Mouse (Mus musculus): ENCODE results near the gene Apopt1. TPM values are rescaled to one million over a fixed set of nuclear protein-coding genes. Genes with fewer than 3 reads are reported as not detected.

Gene Apopt1
- polyA plus RNA-seq, 2 experiments: 13.4 to 20.0 TPM

- Histone ChIP-seq H3K4me3 (ENCODE audit: insufficient read depth in 1 of 2, low read depth in 2 of 2, low read length in 2 of 2) (no peak overlapping the region), H3K36me3 (replicated peaks; ENCODE audit: control insufficient read depth, insufficient read depth, low read depth) (no peaks in the 10 kb centered on the region), H3K27me3 (ENCODE audit: control insufficient read depth, insufficient read depth, low read length) (no peaks in the 10 kb centered on the region), H3K4me2 (ENCODE audit: low read depth) (no peak overlapping the region), H3K27ac (no peak overlapping the region), H3K9ac (replicated peaks) (no peak overlapping the region), H3K9me3 (ENCODE audit: control insufficient read depth, low read length) (no peaks in the 10 kb centered on the region), H3K4me1 (replicated peaks; ENCODE audit: control insufficient read depth in 2 of 2, insufficient read depth in 2 of 2, low read length in 1 of 2) (peaks cover 0 to 16% of the 10 kb centered on the region in 2 experiments)
- DNase-seq (ENCODE audit: low read depth in 3 of 3, low spot score in 3 of 3): no peak
- TF ChIP-seq CTCF (IDR thresholded peaks at IDR 0.05; ENCODE audit: low read depth): no peak
- TF ChIP-seq EP300 (IDR thresholded peaks at IDR 0.05; ENCODE audit: low read depth): no peak
- WGBS (ENCODE audit: insufficient replicate concordance): 91% methylated on average over 7 of the region's 7 CpGs
- no peak; the same call in 1 of the 2 replicates for ATAC-seq (ENCODE audit: insufficient read depth)
Observed at GRCm38 (mm10) chr12:111716505-111716904, 3.4 kb downstream of the Apopt1 start.

- Histone ChIP-seq H3K4me2 (ENCODE audit: low read depth) (no peak overlapping the region), H3K9me3 (ENCODE audit: control insufficient read depth, low read length) (no peaks in the 10 kb centered on the region), H3K4me1 (replicated peaks; ENCODE audit: control insufficient read depth in 2 of 2, insufficient read depth in 2 of 2, low read length in 1 of 2) (peaks cover 0 to 8% of the 10 kb centered on the region in 2 experiments; a peak in 3 of 4 replicates), H3K4me3 (ENCODE audit: insufficient read depth in 1 of 2, low read depth in 2 of 2, low read length in 2 of 2) (no peak overlapping the region), H3K27ac (no peak overlapping the region), H3K9ac (replicated peaks) (no peak overlapping the region), H3K36me3 (replicated peaks; ENCODE audit: control insufficient read depth, insufficient read depth, low read depth) (no peaks in the 10 kb centered on the region; the same call in 1 of the 2 replicates), H3K27me3 (ENCODE audit: control insufficient read depth, insufficient read depth, low read length) (no peaks in the 10 kb centered on the region)
- DNase-seq (ENCODE audit: low read depth in 3 of 3, low spot score in 3 of 3): no peak
- TF ChIP-seq EP300 (IDR thresholded peaks at IDR 0.05; ENCODE audit: low read depth) (no peak), CTCF (IDR thresholded peaks at IDR 0.05; ENCODE audit: low read depth) (no peak)
- 71% methylated on average over 8 of the region's 8 CpGs for WGBS (ENCODE audit: insufficient replicate concordance)
- no peak for ATAC-seq (ENCODE audit: insufficient read depth)
Observed at GRCm38 (mm10) chr12:111718656-111719055, 5.6 kb downstream of the Apopt1 start.

- WGBS (ENCODE audit: insufficient replicate concordance): 72% methylated on average over 4 of the region's 4 CpGs
- TF ChIP-seq CTCF (IDR thresholded peaks at IDR 0.05; ENCODE audit: low read depth) (no peak), EP300 (IDR thresholded peaks at IDR 0.05; ENCODE audit: low read depth) (no peak)
- no peaks in the 10 kb centered on the region for H3K9me3 ChIP-seq (ENCODE audit: control insufficient read depth, low read length)
Observed at GRCm38 (mm10) chr12:111720222-111720621, 7.2 kb downstream of the Apopt1 start.

GRCm38 (mm10) chr12:111722654-111723053 is 9.6 kb downstream of the Apopt1 start:
- Histone ChIP-seq H3K36me3 (replicated peaks; ENCODE audit: control insufficient read depth, insufficient read depth, low read depth) (no peaks in the 10 kb centered on the region; the same call in 1 of the 2 replicates), H3K9me3 (ENCODE audit: control insufficient read depth, low read length) (no peaks in the 10 kb centered on the region), H3K4me1 (replicated peaks; ENCODE audit: control insufficient read depth in 2 of 2, insufficient read depth in 2 of 2, low read length in 1 of 2) (no peaks in the 10 kb centered on the region), H3K4me3 (ENCODE audit: insufficient read depth in 1 of 2, low read depth in 2 of 2, low read length in 2 of 2) (no peak overlapping the region), H3K27me3 (ENCODE audit: control insufficient read depth, insufficient read depth, low read length) (no peaks in the 10 kb centered on the region), H3K9ac (replicated peaks) (no peak overlapping the region), H3K27ac (no peak overlapping the region), H3K4me2 (ENCODE audit: low read depth) (no peak overlapping the region)
- ATAC-seq (ENCODE audit: insufficient read depth) (no peak), DNase-seq (ENCODE audit: low read depth in 3 of 3, low spot score in 3 of 3) (no peak)
- TF ChIP-seq EP300 (IDR thresholded peaks at IDR 0.05; ENCODE audit: low read depth) (no peak), CTCF (IDR thresholded peaks at IDR 0.05; ENCODE audit: low read depth) (peak; percentile 72)
- WGBS (ENCODE audit: insufficient replicate concordance): 62% methylated on average over 9 of the region's 9 CpGs

More at GRCm38 (mm10) chr12:111720222-111720621, 7.2 kb downstream of the Apopt1 start:
- ATAC-seq (ENCODE audit: insufficient read depth) (no peak), DNase-seq (ENCODE audit: low read depth in 3 of 3, low spot score in 3 of 3) (no peak)
- no peak overlapping the region for H3K4me3 ChIP-seq (ENCODE audit: insufficient read depth in 1 of 2, low read depth in 2 of 2, low read length in 2 of 2)
- 0 out of 4 replicates have a peak, but pooled peaks cover 0 to 3% of the 10 kb centered on the region in 2 experiments for H3K4me1 ChIP-seq (replicated peaks; ENCODE audit: control insufficient read depth in 2 of 2, insufficient read depth in 2 of 2, low read length in 1 of 2)
- H3K27me3 ChIP-seq (ENCODE audit: control insufficient read depth, insufficient read depth, low read length): no peaks in the 10 kb centered on the region
- H3K36me3 ChIP-seq (replicated peaks; ENCODE audit: control insufficient read depth, insufficient read depth, low read depth): no peaks in the 10 kb centered on the region; the same call in 1 of the 2 replicates
- no peak overlapping the region for H3K4me2 ChIP-seq (ENCODE audit: low read depth)
- H3K27ac ChIP-seq: no peak overlapping the region
- H3K9ac ChIP-seq (replicated peaks): no peak overlapping the region

- Histone ChIP-seq H3K4me1 (replicated peaks; ENCODE audit: control insufficient read depth in 2 of 2, insufficient read depth in 2 of 2, low read length in 1 of 2) (no peaks in the 10 kb centered on the region), H3K36me3 (replicated peaks; ENCODE audit: control insufficient read depth, insufficient read depth, low read depth) (no peaks in the 10 kb centered on the region; the same call in 1 of the 2 replicates), H3K27me3 (ENCODE audit: control insufficient read depth, insufficient read depth, low read length) (no peaks in the 10 kb centered on the region), H3K9ac (replicated peaks) (no peak overlapping the region), H3K27ac (no peak overlapping the region), H3K4me3 (ENCODE audit: insufficient read depth in 1 of 2, low read depth in 2 of 2, low read length in 2 of 2) (no peak overlapping the region), H3K4me2 (ENCODE audit: low read depth) (no peak overlapping the region), H3K9me3 (ENCODE audit: control insufficient read depth, low read length) (no peaks in the 10 kb centered on the region)
- ATAC-seq (ENCODE audit: insufficient read depth): no peak
- no peak for TF ChIP-seq EP300 (IDR thresholded peaks at IDR 0.05; ENCODE audit: low read depth)
- no peak for TF ChIP-seq CTCF (IDR thresholded peaks at IDR 0.05; ENCODE audit: low read depth)
- no peak for DNase-seq (ENCODE audit: low read depth in 3 of 3, low spot score in 3 of 3)
- WGBS (ENCODE audit: insufficient replicate concordance): 71% methylated on average over 6 of the region's 6 CpGs
Observed at GRCm38 (mm10) chr12:111724638-111725337, 11.7 kb downstream of the Apopt1 start.
